Mouse (Mus musculus) thymus, postnatal 10 days (tissue): ENCODE data around the gene Tmod4.
"Not testable (repeated sequence)": the region's sequence is repeated elsewhere in the genome, so short reads cannot be mapped to it uniquely, and the experiment has no call there.

ENCODE experiments used
- DNase-seq, 2 experiments: peaks; one replicate each; pipeline ENCODE4 v3.0.0; 2021; ENCODE audit warnings: low spot score in 2 of 2

Tmod4 gene

DNA sequence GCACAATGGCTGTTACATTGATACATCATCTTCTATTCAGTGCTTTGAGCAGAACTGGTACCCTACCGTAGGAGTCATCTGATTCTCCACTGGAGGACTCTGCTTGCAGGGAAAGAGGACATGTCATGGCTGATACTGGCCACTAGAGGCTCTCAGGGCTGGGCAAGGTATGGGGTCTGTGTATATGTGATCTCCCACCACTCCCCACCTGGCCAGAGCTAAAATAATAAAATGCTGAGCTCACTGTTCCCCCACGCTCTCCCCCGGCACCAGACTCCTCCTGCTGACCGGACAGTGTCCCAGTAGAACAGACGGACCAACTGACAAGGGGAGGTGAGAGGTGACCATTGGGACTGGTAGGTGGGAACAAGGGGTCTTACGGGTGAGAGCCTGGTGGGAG, at the start of gene Tmod4:
Gene Tmod4 (plus strand): TSS at position 231 of the 400 bp plus-strand sequence.
- DNase-seq: peak in 1 of 2 experiments; percentile 29

DNA sequence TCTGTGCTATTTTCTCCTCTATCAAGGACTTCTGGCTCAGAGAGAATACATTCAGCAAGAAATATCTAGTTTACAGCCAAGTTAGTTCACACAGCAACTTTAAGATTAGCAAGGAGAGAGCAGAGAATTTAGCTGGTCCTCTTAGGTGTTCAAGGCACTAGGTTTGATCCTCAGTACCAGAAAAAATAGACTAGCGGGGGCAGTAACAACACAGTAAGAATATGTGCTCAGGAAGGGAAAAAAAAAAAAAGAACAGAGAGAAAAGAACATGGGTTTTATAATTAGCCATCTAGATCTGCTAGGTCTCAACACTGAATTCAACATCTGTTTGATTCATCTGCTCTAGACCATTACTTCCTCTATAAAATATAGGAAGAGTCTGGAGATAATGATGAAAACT, 36.2 kb upstream of the Tmod4 start:
- no peak for DNase-seq

DNA sequence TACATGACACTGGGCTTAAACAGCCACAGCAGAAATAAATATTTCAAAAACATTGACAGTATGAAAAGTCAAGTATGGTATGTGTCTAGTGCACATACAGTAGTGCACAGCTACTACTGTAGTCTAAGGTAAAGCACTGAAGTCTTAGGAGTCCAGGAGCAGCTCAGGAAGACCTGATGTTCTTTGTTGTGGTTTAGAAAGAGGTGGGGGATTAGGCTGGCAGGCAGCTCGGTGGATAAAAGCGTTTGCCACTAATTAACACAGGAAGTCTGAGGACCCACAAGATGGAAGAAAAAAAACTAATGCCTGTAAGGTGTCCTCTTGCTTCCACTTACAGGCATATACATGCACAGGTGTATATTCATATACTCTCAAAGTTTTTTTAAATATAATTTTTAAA, 23.4 kb upstream of the Tmod4 start:
- DNase-seq: no peak

DNA sequence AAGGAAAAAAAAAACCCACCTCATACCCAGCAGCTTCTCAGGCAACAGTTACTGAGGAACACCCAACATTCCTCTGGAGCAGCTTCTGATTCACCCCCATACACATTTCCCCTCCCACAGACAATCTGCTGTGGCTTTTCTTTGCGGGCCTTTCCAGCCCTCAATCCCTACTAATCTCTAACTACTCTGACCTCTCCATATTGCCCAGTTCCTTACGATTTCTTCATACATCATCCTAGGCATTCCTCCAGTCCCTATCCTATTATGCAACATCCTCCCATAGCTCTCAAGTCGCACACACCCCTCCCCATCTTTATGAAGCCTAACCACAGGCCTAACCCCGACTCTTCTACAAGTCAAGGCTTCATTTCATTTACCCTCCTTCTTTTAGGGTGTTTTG, 19.2 kb upstream of the Tmod4 start:
- no peak for DNase-seq

DNA sequence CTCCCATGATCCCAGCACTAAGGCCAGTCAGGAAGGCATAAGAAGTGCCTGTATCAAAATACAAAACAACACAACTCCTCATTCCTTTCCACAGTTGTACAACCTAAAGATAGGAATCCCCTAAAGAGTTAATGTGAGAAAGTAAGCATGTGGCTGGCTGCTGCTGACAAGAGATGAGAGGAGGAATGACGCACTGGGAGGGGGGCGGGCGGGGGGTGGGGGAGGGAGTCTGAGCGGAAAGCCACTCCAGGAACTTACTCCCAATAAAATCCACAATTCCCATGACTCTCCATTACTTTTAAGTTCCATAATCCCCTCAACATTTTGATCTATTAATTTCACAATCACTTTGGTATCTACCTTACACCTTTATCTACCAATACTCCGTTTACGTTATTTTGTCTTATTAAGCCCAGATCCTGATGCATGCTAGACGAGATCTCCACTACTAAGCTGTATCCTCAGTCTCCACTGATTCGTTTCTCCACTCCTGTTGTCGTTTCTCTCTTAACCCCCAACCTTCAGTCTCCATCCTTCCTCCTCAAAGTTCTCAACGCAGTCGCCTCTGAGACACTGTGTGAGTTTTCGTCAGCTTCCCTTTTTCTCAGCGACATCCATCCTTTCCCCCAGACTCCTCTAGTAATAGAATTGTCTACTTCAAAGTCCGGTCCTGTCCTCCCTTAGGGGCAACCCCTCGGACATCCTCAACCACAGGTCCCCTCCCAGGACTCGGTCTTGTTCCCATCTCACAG, 18.5 kb upstream of the Tmod4 start:
- DNase-seq: no peak

DNA sequence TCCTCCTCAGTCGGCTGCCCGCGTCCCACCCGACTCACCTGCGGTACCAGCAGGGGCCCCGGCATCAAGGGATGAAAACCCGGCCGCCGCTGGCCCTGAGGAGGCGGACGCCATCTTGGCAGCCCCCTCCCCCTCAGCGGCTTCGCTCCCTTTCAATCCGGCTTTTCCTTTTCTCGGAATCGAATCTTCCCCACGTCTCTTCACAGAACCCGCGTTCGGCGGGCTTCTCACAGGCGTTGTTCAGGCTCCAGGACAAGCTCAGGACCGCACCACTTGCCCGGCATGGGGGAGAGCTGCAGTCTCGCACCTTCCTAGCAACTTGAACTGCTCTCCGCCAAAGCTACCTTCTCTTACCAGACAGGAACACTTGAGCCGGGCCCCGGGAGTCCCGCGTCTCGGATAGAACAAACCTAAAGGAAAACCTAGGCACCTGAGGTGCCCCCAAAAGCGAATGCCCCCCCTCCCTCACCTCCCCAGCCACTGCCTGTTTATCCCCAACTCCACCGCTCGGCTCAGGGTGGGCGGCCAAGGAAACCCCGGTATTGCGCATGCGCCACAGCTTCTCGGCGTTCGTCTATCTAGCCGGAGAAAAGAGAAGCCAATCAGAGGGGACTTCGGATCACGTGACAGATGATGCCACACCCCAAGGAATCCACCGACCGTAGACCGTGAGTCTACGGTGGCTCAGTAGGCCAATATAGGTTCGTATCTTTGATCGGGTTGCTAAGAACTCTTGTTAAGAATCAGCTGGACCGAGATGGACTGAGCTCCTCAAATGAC, 17.7 kb upstream of the Tmod4 start, which contains the start of gene Pip5k1a:
Gene Pip5k1a (minus strand): TSS at position 593 of the 780 bp plus-strand sequence.
- DNase-seq: peak; percentile 97 to 98

DNA sequence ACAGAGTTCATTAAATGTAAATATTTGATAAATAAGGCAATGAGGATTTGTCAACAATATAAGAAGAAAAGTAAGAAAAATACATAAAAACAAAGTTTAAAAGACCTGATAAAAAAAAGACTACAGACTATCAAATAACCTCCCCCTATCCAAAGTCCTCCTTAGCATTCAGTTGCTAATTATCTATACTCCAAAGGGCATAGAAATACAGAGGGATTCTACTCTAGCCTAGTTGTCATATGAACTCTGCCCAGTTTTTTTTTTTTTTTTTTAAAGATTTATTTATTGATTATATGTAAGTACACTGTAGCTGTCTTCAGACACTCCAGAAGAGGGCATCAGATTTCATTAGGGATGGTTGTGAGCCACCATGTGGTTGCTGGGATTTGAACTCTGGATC, 17.0 kb upstream of the Tmod4 start:
- DNase-seq: not testable (repeated sequence)

DNA sequence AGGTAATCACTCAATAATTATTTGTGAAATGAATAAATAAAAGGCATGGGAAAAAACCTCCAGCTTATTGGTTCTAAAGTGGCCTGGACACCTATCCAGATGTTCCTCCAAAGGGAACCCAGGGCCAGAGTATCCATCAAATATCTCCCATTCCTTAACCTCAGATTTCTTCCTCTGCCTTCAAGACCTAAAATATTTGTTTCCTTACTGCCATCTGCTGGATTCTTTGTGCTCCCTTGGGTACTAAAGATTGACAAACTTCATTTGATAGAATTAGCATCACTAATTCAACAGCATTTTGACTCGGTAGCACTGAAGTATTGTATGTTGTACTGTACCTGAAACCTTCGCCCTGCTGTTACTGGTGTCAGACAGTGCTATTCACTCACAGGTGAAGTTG, 16.4 kb upstream of the Tmod4 start:
- no peak for DNase-seq

DNA sequence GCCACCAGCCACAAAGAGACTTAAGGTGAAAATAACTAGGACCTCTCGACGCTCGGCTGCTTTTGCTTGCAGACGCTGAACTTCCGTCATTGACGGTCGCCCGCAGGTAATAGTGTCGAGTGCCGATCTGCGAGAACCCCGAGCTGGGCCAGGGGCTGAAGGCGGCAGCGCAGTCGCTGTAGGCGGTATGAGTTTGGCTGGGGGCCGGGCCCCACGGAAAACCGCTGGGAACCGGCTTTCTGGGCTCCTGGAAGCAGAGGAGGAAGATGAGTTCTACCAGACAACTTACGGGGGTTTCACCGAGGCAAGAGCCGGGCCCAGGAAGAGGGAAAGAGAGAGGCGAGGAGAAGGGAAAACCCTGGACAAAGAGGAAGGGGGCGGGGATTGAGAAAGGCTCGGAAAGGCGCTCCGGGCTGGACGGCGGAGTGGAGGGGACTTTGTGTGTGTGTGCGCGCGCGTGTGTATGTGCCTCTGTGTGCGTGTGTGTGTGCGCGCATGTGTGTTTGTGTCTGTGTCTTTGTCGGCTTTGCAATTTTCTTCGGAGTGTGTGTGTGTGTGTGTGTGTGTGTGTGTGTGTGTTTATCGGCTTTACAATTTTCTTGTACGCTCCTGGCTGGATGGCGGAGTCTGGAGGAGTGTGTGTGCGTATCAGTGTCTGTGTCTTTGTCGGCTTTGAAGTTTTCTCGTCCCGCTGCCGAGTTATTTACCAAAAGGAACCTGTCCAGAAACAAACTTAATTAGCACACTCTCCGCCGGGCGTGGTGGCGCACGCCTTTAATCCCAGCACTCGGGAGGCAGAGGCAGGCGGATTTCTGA, 13.2 kb upstream of the Tmod4 start, which contains the start of gene Vps72:
Gene Vps72 (plus strand): TSS at position 112 of the 816 bp plus-strand sequence.
- DNase-seq: peak; percentile 80 to 82

DNA sequence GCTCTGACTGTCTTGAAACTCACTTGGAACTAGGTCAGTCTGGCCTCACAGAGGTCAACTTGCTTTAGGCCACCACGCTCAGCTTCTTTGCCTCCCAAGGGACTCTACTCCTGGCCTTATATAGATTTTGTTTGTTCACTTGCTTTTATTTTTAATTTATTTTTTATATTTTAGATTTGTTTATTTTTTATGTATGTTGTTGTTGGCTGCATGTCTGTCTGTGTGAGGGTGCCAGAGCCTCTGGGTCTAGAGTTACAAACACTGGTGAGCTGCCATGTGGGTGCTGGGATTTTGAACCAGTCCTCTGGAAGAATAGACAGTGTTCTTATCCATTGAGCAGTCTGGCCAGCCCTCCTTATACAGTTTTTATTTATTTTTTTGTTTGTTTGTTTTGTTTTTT, 11.5 kb upstream of the Tmod4 start:
- no peak for DNase-seq

DNA sequence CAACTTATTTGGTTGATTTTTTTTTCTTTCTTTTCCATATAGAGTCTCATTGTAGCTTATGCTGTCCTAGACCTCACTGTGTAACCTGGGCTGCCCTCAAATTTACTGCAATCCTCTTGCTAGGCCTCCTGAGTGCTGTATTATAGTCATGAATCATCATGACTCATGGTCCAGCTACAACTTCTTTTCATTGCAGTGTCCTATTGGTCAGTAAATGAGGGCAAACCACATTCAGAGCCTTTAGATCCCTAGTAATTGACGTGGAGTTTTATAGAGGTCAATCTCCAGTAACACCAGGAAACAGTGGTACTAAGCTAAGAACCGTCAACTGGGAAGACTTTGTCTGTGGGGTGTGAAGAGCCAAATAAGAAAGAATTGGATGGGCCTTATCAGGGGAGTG, 6.5 kb upstream of the Tmod4 start:
- DNase-seq: no peak

DNA sequence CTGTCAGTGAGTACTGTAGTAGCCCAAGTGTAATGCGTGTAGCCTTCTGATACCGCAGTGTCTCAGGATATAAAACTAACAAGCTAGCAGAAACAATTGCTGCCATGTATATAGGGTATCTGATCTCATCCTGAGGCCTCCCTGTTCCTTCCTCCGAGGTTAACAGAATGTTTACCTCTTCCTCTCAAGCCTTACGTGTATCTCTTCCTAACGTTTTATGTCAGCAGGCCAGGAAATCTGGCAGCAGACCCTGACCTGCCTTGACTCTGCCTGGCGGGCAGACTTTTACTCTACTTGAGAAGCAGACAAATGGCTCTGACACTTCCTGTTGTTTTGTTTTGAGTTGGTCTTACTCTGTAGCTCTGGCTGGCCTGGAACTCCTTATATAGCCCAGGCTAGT, 2.7 kb upstream of the Tmod4 start:
- no peak for DNase-seq

DNA sequence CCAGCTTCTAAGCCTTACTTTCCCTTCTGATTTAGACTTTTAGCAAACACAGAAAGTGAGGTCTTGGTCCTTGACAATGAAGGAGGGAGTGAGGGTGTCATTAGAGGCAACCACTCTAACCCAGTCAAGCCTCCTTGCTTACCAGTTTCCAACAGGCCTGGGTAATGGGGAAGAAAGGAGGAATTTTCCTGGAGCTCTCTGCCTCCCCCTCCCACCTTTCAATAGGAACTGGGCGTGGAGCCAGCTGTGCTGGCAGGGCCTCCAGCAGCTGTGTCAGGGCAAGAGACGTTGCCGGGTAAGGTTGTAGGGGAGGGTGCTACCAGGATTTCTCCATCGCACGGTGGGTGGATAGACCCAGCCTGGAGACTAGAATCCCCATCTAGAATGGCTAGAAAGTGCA, 696 bp downstream of the Tmod4 start:
- DNase-seq: no peak

DNA sequence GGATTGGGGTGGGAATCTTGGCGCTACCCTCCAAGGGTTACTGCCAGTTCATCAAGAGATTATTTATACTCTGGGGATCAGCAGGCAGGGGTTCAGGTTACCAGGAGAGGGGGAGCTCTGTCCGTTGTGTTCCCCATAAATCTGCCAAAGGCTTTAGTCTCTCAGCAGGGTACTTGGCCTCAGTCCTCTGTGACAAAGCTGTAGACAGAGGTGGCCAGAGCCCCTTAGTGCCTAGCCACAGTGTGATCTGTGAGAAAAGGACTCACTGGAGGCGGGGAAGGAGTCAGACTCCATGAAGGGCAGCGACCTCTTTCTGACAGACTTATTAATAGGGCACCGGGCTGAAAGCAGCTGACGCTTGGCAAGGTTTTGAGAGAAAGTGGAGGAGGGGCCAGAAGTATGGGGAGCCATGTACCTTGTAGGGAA, 5.0 kb downstream of the Tmod4 start:
- DNase-seq: no peak

DNA sequence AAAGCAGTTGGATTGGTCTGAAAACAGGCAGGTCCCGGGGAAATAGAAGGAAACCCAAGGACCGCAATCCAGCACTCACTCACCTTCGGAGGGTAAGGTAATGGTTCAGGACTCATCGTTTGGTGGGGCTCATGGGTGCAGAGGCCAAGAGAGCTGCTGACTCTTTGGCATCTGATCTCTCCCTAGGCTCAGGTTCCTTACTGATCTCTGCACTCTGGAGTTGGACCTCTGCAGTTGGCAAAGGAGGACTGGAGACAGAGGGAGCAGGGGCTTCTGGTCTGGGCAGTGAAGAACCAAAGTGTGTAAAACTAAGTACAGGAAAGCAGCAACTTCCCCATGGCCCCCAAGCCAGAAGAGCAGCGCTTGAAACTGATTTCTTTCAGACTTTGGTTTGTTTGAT, 5.8 kb downstream of the Tmod4 start:
- DNase-seq: no peak

DNA sequence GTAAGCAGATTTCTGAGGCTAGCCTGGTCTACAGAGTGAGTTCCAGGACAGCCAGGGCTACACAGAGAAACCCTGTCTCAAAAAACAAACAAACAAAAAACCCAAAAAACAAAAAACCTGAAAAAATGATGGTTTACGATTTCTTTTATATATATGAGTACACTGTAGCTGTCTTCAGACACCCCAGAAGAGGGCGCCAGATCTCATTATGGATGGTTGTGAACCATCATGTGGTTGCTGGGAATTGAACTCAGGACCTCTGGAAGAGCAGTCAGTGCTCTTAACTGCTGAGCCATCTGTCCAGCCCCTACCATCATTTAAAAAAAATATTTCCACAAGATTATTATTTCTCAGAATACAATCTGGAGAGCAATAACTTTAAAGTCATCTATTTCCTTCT, 8.1 kb downstream of the Tmod4 start:
- DNase-seq: not testable (repeated sequence)

DNA sequence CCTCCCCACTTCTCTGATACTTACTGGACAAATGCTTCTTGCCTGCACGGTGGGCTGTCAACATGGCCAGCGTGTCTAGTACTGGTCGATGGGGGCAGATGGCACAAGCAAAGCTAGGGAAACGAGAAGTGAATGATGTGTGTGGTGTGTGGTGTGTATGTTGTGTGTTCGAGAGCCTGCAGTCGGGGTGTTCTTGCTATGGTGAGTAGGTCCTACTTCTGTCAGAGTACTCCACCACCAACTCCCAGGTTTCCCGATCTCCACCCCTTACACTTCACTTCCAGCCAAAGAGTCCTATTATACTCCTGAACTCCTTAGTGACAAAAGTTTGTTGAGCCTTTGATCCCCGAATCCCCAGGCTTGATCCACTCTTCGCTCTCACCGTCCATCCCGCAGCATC, 8.9 kb downstream of the Tmod4 start:
- DNase-seq: no peak

DNA sequence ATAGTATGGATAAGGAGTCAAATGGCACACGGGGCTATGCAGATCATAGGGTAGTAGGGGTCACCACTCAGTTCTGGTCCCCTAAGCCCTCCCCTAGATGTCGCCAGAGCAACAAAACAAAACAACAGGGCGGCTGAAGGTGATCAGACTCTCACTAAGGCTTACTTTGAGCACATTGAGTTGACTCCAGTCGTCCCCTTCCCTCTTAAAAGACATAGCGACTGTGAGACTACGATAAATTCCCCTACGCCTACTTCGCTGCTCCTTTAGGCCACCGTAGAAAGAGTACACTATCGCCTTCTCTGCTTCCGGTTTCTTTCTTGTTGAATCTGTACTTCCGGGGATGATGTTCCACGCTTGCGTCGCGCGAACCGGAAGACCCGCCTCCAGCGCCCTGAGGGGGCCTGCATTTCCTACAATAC, 9.4 kb downstream of the Tmod4 start, which contains the start of the genes Scnm1 and Lysmd1:
Gene Scnm1 (minus strand): TSS at position 332 of the 422 bp plus-strand sequence.
Gene Lysmd1 (plus strand): TSS at position 409 of the 422 bp plus-strand sequence.
- DNase-seq: peak; percentile 87 to 88

DNA sequence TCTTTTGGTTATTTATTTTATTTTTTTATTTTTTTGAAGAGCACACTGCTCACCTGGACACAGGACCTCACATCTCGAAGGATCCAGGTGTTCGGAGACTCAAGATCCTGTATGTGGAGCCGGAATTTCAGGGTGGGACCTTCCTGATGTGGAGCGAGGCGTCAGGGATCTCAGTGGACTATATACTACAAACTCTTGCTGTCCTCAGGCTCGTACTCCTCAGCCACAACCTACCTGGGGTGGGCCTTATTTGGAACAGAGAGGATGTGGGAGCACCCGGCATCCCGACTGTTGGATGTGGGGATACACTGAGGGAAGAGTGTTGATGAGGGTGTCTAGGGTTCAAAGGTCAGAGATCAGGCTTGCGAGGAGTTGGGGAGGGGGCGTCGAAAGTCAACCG, 9.9 kb downstream of the Tmod4 start:
- DNase-seq: not testable (repeated sequence)

DNA sequence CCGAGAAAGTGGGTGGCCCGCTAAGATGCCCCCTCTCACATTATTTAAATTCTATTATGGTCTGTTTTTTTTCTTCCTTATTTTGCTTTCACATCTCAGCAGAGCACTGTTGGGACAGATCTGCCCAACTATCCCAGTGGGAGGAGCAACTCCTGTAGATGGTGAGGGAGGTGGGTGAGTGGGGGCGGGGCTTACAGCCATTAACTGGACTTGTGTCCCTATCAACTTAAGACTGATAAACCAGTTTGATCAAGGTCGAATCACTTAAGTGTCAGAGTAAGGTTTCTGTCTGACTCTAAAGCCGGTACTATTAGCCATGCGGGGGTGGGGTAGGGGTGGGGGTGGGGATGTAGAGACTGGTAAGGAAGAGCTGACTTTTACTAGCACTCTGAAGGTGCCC, 10.7 kb downstream of the Tmod4 start:
- DNase-seq: peak; percentile 20 to 26

DNA sequence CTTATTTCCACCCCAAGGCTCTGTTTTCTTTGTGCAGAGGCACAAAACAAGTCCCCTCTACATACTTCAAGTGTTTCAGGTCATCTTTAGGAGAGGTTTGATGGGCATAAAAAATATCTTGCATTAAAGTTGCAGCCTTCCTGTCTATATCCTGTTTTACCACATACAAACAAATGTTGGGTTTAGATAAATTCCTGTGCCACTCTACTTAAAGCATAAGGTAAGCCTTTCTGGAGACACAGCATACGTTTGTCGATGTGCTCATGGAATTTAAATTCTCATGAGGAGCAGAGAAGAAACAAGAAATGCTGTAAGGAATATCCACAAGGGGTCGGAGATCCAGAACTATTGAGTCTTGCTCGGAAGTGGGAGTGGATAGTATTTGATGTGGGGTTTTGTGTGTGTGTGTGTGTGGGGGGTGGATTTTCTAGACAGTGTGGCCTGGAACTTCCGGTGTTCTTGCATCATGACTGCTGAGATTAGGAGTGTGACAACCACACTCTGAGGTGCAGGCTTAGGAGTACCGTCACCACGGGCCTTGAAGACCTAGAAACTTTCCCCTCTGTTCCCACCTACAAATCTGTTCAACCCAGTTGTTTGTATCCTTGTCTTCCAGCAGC, 11.3 kb downstream of the Tmod4 start:
- DNase-seq: peak in 1 of 2 experiments; percentile 13
